Mouse (Mus musculus) limb, embryonic 11.5 days (tissue): Measurements from ENCODE around the gene D17H6S53E. TPM values are rescaled to one million over a fixed set of nuclear protein-coding genes. Genes with fewer than 3 reads are reported as not detected.

Source experiments
- ATAC-seq: fragments of 200-750 bp; cut with Nextera tagmentation; 2 replicates; pipeline ENCODE4 v1.8.0; 2017; ENCODE audit warnings: low read depth; ENCODE audit not compliant: insufficient number of reproducible peaks, low FRiP score, low TSS enrichment
- DNase-seq: peaks from one replicate; pipeline ENCODE4 v3.0.0-alpha.2; 2015; ENCODE audit warnings: low spot score
- H3K27ac ChIP-seq: fragments of 300-500 bp; sonication (generic); replicated peaks from 2 replicates; pipeline ENCODE4 v1.5.1; 2014; ENCODE audit warnings: low read depth, mild to moderate bottlenecking, low read length
- H3K27me3 ChIP-seq: fragments of 300-500 bp; sonication (generic); 2 replicates; pipeline ENCODE4 v1.6.1; 2014; ENCODE audit warnings: mild to moderate bottlenecking, low read length, mixed read lengths; ENCODE audit not compliant: control insufficient read depth, insufficient read depth
- H3K36me3 ChIP-seq: fragments of 300-500 bp; sonication (generic); 2 replicates; pipeline ENCODE4 v1.6.1; 2014; ENCODE audit warnings: mild to moderate bottlenecking, low read length, moderate library complexity, mixed read lengths; ENCODE audit not compliant: control insufficient read depth, insufficient read depth
- H3K4me1 ChIP-seq: fragments of 300-500 bp; sonication (generic); 2 replicates; pipeline ENCODE4 v1.6.1; 2014; ENCODE audit warnings: low read length, mixed read lengths; ENCODE audit not compliant: control insufficient read depth, insufficient read depth
- H3K4me2 ChIP-seq: fragments of 300-500 bp; sonication (generic); 2 replicates; pipeline ENCODE4 v1.6.1; 2014; ENCODE audit warnings: low read depth, mild to moderate bottlenecking, moderate library complexity; ENCODE audit not compliant: severe bottlenecking
- H3K4me3 ChIP-seq: fragments of 300-500 bp; sonication (generic); 2 replicates; pipeline ENCODE4 v1.5.1; 2014; ENCODE audit warnings: low read depth, low read length
- H3K9ac ChIP-seq: fragments of 300-500 bp; sonication (generic); 2 replicates; pipeline ENCODE4 v1.6.1; 2014; ENCODE audit warnings: mild to moderate bottlenecking, low read length
- H3K9me3 ChIP-seq: fragments of 300-500 bp; sonication (generic); 2 replicates; pipeline ENCODE4 v1.6.1; 2016; ENCODE audit warnings: low read length; ENCODE audit not compliant: control insufficient read depth
- WGBS: fragments of 180-500 bp; shearing (Covaris S2); extraction: QIAGEN DNeasy Blood & Tissue Kit; methylation state at CpG from one replicate; pipeline ENCODE4 v1.1.7; 2014; 5-methylcytosine and 5-hydroxymethylcytosine counted together
- polyA plus RNA-seq: library from polyadenylated mRNA; unstranded; fragments of >200 nt; fragmentation: Nextera tagmentation; extraction: Ambion mirVana; gene quantifications from 2 replicates; pipeline ENCODE4 v1.2.1, GENCODE M21; 2014

D17H6S53E gene
- polyA plus RNA-seq, 1 experiment from 2014 or later, result 8.6 TPM

- Histone ChIP-seq H3K9me3 (no peaks in the 10 kb centered on the region), H3K36me3 (peaks cover 23% of the 10 kb centered on the region), H3K27ac (no peak overlapping the region), H3K27me3 (no peaks in the 10 kb centered on the region), H3K9ac (no peak overlapping the region), H3K4me1 (no peaks in the 10 kb centered on the region), H3K4me3 (no peak overlapping the region), H3K4me2 (no peak overlapping the region)
- ATAC-seq, result no peak
- no peak for DNase-seq
- 85% methylated on average over 12 of the region's 12 CpGs for WGBS
These were observed 29.6 kb upstream of the D17H6S53E start for GRCm38 (mm10) chr17:35096597-35096996.

GRCm38 (mm10) chr17:35097164-35097655, 29.0 kb upstream of the D17H6S53E start:
- no peak overlapping the region for H3K4me2 ChIP-seq
- H3K4me1 ChIP-seq, result no peaks in the 10 kb centered on the region
- no peak for ATAC-seq
- no peaks in the 10 kb centered on the region for H3K9me3 ChIP-seq
- H3K36me3 ChIP-seq, result peaks cover 23% of the 10 kb centered on the region
- DNase-seq, result no peak
- no peak overlapping the region for H3K4me3 ChIP-seq
- WGBS, result 86% methylated on average over 12 of the region's 12 CpGs
- no peaks in the 10 kb centered on the region for H3K27me3 ChIP-seq
- no peak overlapping the region for H3K27ac ChIP-seq
- no peak overlapping the region for H3K9ac ChIP-seq

GRCm38 (mm10) chr17:35100196-35100765, 25.9 kb upstream of the D17H6S53E start:
- H3K36me3 ChIP-seq, result peaks cover 23% of the 10 kb centered on the region; the same call in 1 of the 2 replicates
- WGBS, result 79% methylated on average over 10 of the region's 10 CpGs
- H3K4me3 ChIP-seq, result no peak overlapping the region
- no peak overlapping the region for H3K27ac ChIP-seq
- DNase-seq (no peak), ATAC-seq (no peak)
- no peaks in the 10 kb centered on the region for H3K9me3 ChIP-seq
- no peaks in the 10 kb centered on the region for H3K27me3 ChIP-seq
- H3K4me2 ChIP-seq, result no peak overlapping the region
- no peaks in the 10 kb centered on the region for H3K4me1 ChIP-seq
- no peak overlapping the region for H3K9ac ChIP-seq

GRCm38 (mm10) chr17:35101161-35101560, 25.0 kb upstream of the D17H6S53E start:
- Histone ChIP-seq H3K4me2 (no peak overlapping the region), H3K4me1 (0 out of 2 replicates have a peak, but pooled peaks cover 2% of the 10 kb centered on the region), H3K4me3 (no peak overlapping the region), H3K9ac (no peak overlapping the region), H3K36me3 (peaks cover 23% of the 10 kb centered on the region; the same call in 1 of the 2 replicates), H3K27ac (no peak overlapping the region), H3K9me3 (no peaks in the 10 kb centered on the region), H3K27me3 (no peaks in the 10 kb centered on the region)
- 87% methylated on average over 11 of the region's 11 CpGs for WGBS
- ATAC-seq (no peak), DNase-seq (no peak)

- no peak overlapping the region for H3K4me2 ChIP-seq
- H3K27me3 ChIP-seq, result no peaks in the 10 kb centered on the region
- DNase-seq, result no peak
- H3K9ac ChIP-seq, result no peak overlapping the region
- ATAC-seq, result no peak
- H3K36me3 ChIP-seq, result peaks cover 16% of the 10 kb centered on the region; the same call in 1 of the 2 replicates
- WGBS, result 71% methylated on average over 7 of the region's 8 CpGs
- no peaks in the 10 kb centered on the region for H3K9me3 ChIP-seq
- H3K4me1 ChIP-seq, result 0 out of 2 replicates have a peak, but pooled peaks cover 2% of the 10 kb centered on the region
- no peak overlapping the region for H3K4me3 ChIP-seq
- no peak overlapping the region for H3K27ac ChIP-seq
These were observed 23.9 kb upstream of the D17H6S53E start for GRCm38 (mm10) chr17:35102299-35102698.

GRCm38 (mm10) chr17:35103221-35103690, 22.9 kb upstream of the D17H6S53E start:
- peaks cover 16% of the 10 kb centered on the region; the same call in 1 of the 2 replicates for H3K36me3 ChIP-seq
- H3K9me3 ChIP-seq, result no peaks in the 10 kb centered on the region
- ATAC-seq (no peak), DNase-seq (no peak)
- H3K27me3 ChIP-seq, result no peaks in the 10 kb centered on the region
- WGBS, result 70% methylated on average over 6 of the region's 6 CpGs
- 0 out of 2 replicates have a peak, but pooled peaks cover 2% of the 10 kb centered on the region for H3K4me1 ChIP-seq
- no peak overlapping the region for H3K27ac ChIP-seq
- H3K9ac ChIP-seq, result no peak overlapping the region
- no peak overlapping the region for H3K4me2 ChIP-seq
- H3K4me3 ChIP-seq, result no peak overlapping the region

GRCm38 (mm10) chr17:35104079-35104478, 22.1 kb upstream of the D17H6S53E start:
- Histone ChIP-seq H3K27ac (no peak overlapping the region), H3K4me1 (0 out of 2 replicates have a peak, but pooled peaks cover 2% of the 10 kb centered on the region), H3K36me3 (peaks cover 15% of the 10 kb centered on the region; the same call in 1 of the 2 replicates), H3K27me3 (no peaks in the 10 kb centered on the region), H3K4me2 (no peak overlapping the region), H3K9me3 (no peaks in the 10 kb centered on the region), H3K4me3 (no peak overlapping the region), H3K9ac (no peak overlapping the region)
- no peak for ATAC-seq
- WGBS, result 92% methylated on average over 7 of the region's 7 CpGs
- no peak for DNase-seq

GRCm38 (mm10) chr17:35104754-35105153, 21.4 kb upstream of the D17H6S53E start:
- H3K36me3 ChIP-seq, result peaks cover 9% of the 10 kb centered on the region; the same call in 1 of the 2 replicates
- no peak overlapping the region for H3K4me2 ChIP-seq
- ATAC-seq (no peak), DNase-seq (no peak)
- H3K9me3 ChIP-seq, result no peaks in the 10 kb centered on the region
- H3K9ac ChIP-seq, result no peak overlapping the region
- H3K4me3 ChIP-seq, result no peak overlapping the region
- H3K27me3 ChIP-seq, result no peaks in the 10 kb centered on the region
- 0 out of 2 replicates have a peak, but pooled peaks cover 2% of the 10 kb centered on the region for H3K4me1 ChIP-seq
- WGBS, result 81% methylated on average over 6 of the region's 6 CpGs
- H3K27ac ChIP-seq, result no peak overlapping the region
